Mouse (Mus musculus) kidney, postnatal 0 days (tissue): ENCODE results near the gene Ascl3. TPM values are rescaled to one million over a fixed set of nuclear protein-coding genes. Genes with fewer than 3 reads are reported as not detected.

Experiments
- ATAC-seq: fragments of 200-750 bp; cut with Nextera tagmentation; replicated peaks from 2 replicates; pipeline ENCODE4 v1.8.0; 2017; ENCODE audit warnings: low read depth, moderate number of reproducible peaks, moderate TSS enrichment, moderate library complexity; ENCODE audit not compliant: low FRiP score
- DNase-seq: peaks from one replicate; pipeline ENCODE4 v3.0.0-alpha.2; 2016; ENCODE audit warnings: low spot score
- H3K27ac ChIP-seq: fragments of 300-500 bp; sonication (generic); 2 replicates; pipeline ENCODE4 v1.5.1; 2014; ENCODE audit warnings: mild to moderate bottlenecking
- H3K27me3 ChIP-seq: fragments of 300-500 bp; sonication (generic); 2 replicates; pipeline ENCODE4 v1.6.1; 2014; ENCODE audit warnings: low read length, mixed read lengths; ENCODE audit not compliant: insufficient read depth
- H3K36me3 ChIP-seq: fragments of 300-500 bp; sonication (generic); 2 replicates; pipeline ENCODE4 v1.6.1; 2014; ENCODE audit warnings: low read length, mixed read lengths; ENCODE audit not compliant: insufficient read depth
- H3K4me1 ChIP-seq: fragments of 300-500 bp; sonication (generic); replicated peaks from 2 replicates; pipeline ENCODE4 v1.6.1; 2014; ENCODE audit warnings: antibody characterized with exemption, low read length, mixed read lengths; ENCODE audit not compliant: insufficient read depth
- H3K4me2 ChIP-seq: fragments of 300-500 bp; sonication (generic); 2 replicates; pipeline ENCODE4 v1.6.1; 2014; ENCODE audit warnings: mild to moderate bottlenecking, low read length, moderate library complexity, mixed read lengths
- H3K4me3 ChIP-seq: fragments of 300-500 bp; sonication (generic); replicated peaks from 2 replicates; pipeline ENCODE4 v1.5.1; 2014; ENCODE audit warnings: low read depth, low read length
- H3K9ac ChIP-seq: fragments of 300-500 bp; sonication (generic); 2 replicates; pipeline ENCODE4 v1.6.1; 2014; ENCODE audit warnings: low read depth, low read length
- H3K9me3 ChIP-seq: fragments of 300-500 bp; sonication (generic); replicated peaks from 2 replicates; pipeline ENCODE4 v1.6.1; 2016; ENCODE audit warnings: low read length, inconsistent platforms, mixed read lengths
- CTCF ChIP-seq: IDR thresholded peaks from 2 replicates; pipeline ENCODE4 v1.5.1; 2016; ENCODE audit warnings: antibody characterized with exemption, low read depth, mild to moderate bottlenecking, moderate library complexity
- WGBS: fragments of 180-500 bp; shearing (Covaris S2); extraction: QIAGEN DNeasy Blood & Tissue Kit; methylation state at CpG from one replicate; pipeline ENCODE4 v1.1.7; 2014; 5-methylcytosine and 5-hydroxymethylcytosine counted together
- polyA plus RNA-seq: library from polyadenylated mRNA; unstranded; fragments of >200 nt; fragmentation: Nextera tagmentation; extraction: Ambion mirVana; gene quantifications from 2 replicates; pipeline ENCODE4 v1.2.1, GENCODE M21; 2015

The Ascl3 gene
- polyA plus RNA-seq, 1 experiment from 2014 or later: 0.68 TPM

DNA sequence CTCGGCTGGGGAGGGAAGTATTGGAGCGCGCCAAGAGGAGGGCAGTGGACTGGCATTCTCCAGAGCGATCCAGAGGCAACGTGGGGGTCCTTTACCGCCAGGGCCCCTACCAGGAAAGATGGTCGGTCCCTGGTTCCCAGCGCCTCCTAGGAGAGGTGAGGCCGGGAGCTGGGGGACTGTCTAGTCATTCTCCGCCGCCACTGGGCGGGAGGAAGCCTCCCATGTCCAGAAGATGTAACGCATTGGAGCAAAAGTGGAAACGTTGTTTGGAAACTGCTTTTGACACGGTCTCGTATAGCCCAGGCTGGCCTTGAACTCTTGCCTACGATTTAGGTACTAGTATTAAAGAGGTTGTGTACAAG lies 27.5 kb downstream of the Ascl3 start:
- TF ChIP-seq CTCF: no peak
- Histone ChIP-seq H3K4me3 (peak overlapping the region; percentile 74), H3K27ac (peak overlapping the region; percentile 80), H3K36me3 (0 out of 2 replicates have a peak, but pooled peaks cover 1% of the 10 kb centered on the region), H3K4me2 (peak overlapping the region; percentile 76), H3K4me1 (peaks cover 8% of the 10 kb centered on the region; the same call in 1 of the 2 replicates), H3K9ac (peak overlapping the region; percentile 79), H3K9me3 (no peaks in the 10 kb centered on the region), H3K27me3 (no peaks in the 10 kb centered on the region)
- no peak for ATAC-seq
- DNase-seq: no peak
- 3% methylated on average over 17 of the region's 17 CpGs for WGBS

DNA sequence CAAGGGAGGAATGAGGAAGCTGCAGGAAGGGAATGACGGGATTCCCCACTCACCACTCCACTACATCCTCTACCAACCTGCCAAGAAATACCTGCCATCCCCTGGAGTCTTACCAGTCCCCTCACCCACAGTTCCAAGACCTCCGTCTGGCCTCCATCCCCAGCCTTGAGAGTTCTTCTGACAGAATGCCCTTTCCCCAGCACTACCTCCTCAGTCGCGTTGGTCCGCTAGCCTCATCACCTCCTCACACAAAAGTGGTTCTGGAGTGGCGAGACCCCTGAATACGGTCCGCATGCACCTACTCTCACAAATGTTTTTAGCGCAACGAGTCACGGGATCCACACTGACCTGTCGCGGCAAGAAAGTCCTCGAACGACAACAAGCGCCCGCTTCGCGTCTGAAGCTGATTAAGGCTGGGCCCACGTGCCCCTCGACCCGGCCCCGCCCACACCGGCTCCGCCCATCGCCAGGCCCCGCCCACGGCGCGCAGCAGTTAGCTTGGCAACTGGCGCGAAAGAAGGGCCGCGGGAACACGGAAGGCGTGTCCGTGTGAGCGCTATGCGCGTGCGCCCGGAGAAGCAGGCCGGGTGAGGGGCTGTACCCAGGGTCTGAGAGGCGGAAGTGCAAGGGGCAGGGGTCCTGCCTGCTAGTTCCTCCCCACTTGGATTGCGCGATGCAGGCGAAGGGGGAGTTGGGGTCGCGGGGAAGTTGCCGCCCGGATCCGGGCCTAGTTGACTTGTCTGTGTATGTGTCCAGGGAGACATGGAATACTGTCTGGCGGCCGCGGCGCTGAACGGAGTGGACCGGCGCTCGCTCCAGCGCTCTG lies 28.1 kb downstream of the Ascl3 start, which contains the start of the genes St5 and Akip1:
TSS of gene St5 (minus strand) at position 416 of the 826 bp plus-strand sequence.
TSS of gene Akip1 (plus strand) at position 501 of the 826 bp plus-strand sequence.
- peak within 1 kb of the TSS; percentile 79 for H3K9ac ChIP-seq
- ATAC-seq (peak; percentile 95), DNase-seq (peak; percentile 96)
- peak within 1 kb of the TSS; percentile 80 for H3K27ac ChIP-seq
- peak within 1 kb of the TSS; percentile 74 for H3K4me3 ChIP-seq
- H3K4me1 ChIP-seq: peaks cover 8% of the 10 kb centered on the region; the same call in 1 of the 2 replicates
- H3K4me2 ChIP-seq: peak within 1 kb of the TSS; percentile 76
- H3K36me3 ChIP-seq: no peaks in the 10 kb centered on the region
- no peak for TF ChIP-seq CTCF
- 1% methylated on average over 61 of the region's 61 CpGs for whole genome bisulfite sequencing
- H3K9me3 ChIP-seq: no peaks in the 10 kb centered on the region
- no peaks in the 10 kb centered on the region for H3K27me3 ChIP-seq

DNA sequence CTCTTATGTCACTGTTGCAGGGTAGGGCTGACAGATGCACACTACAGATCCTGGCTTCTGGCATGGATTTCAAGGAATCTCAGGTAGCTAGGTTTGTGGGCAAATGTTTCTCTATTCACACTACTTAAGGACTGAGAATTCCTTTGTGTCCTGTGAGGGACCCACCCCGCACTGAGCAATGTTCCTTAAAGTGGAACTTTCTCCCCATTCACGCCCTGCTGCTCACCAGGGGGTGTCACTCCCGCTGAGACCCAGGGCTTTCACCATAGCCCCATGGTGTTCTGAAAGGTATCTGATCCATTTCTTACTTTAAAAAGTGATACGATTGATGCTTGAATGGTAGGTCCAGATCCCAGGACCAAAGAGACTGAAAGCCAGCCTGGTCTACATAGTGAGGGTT lies 28.8 kb downstream of the Ascl3 start:
- H3K4me2 ChIP-seq: peak overlapping the region; percentile 76
- 0 out of 2 replicates have a peak overlapping the region, but pooled peaks have one; percentile 74 for H3K4me3 ChIP-seq
- H3K27me3 ChIP-seq: no peaks in the 10 kb centered on the region
- peaks cover 8% of the 10 kb centered on the region; the same call in 1 of the 2 replicates for H3K4me1 ChIP-seq
- H3K36me3 ChIP-seq: no peaks in the 10 kb centered on the region
- no peak for DNase-seq
- no peak for ATAC-seq
- H3K27ac ChIP-seq: no peak overlapping the region
- WGBS: 57% methylated on average over 4 of the region's 4 CpGs
- no peaks in the 10 kb centered on the region for H3K9me3 ChIP-seq
- no peak for TF ChIP-seq CTCF
- peak overlapping the region; percentile 79; the same call in 1 of the 2 replicates for H3K9ac ChIP-seq

DNA sequence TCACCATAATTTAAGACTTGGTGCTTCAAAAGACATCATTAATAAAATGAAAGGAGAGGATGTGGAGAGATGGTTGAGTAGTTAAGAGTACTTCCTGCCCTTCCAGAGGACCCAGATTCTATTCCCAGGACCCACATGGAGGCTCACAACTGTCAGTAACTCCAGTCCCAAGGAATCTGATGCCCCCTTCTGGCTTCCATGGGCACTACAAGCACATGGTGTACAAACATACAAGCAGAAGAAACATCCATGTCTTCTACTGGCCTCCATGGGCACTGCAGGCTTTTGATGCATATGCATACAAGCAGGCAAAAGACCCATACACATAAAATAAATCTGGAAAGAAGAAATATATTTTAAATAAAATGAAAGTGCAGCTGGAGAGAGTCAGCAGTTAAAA lies 31.3 kb downstream of the Ascl3 start:
- Histone ChIP-seq H3K4me2 (no peak overlapping the region), H3K27ac (no peak overlapping the region), H3K4me3 (no peak overlapping the region), H3K27me3 (no peaks in the 10 kb centered on the region), H3K36me3 (no peaks in the 10 kb centered on the region), H3K4me1 (peaks cover 8% of the 10 kb centered on the region; the same call in 1 of the 2 replicates), H3K9me3 (no peaks in the 10 kb centered on the region), H3K9ac (no peak overlapping the region)
- no peak for ATAC-seq
- DNase-seq: no peak
- peak; percentile 34; the same call in 1 of the 2 replicates for TF ChIP-seq CTCF

DNA sequence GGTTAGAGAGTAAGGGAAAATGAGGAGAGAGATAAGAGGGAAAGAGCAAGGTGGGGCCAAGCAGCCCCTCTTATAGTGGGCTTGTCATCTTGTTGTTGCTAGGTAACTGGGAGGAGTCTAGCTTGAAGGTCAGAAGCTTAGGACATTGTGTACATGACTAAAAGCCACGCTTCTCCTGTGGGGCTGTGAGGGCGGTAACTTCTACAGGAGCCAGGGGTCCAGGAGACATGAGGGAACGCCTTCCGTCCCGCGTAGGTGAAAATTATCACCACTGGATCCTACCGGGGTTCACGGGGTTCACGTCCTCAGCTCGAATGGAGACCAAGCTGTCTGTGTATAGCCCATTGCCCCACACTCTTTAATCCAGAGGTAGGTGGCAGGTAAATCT lies 36.2 kb downstream of the Ascl3 start:
- Histone ChIP-seq H3K9ac (no peak overlapping the region), H3K27me3 (no peaks in the 10 kb centered on the region), H3K4me3 (no peak overlapping the region), H3K27ac (no peak overlapping the region), H3K9me3 (no peaks in the 10 kb centered on the region), H3K36me3 (no peaks in the 10 kb centered on the region), H3K4me1 (no peaks in the 10 kb centered on the region), H3K4me2 (no peak overlapping the region)
- DNase-seq (no peak), ATAC-seq (no peak)
- no peak for TF ChIP-seq CTCF
- WGBS: 89% methylated on average over 10 of the region's 10 CpGs

DNA sequence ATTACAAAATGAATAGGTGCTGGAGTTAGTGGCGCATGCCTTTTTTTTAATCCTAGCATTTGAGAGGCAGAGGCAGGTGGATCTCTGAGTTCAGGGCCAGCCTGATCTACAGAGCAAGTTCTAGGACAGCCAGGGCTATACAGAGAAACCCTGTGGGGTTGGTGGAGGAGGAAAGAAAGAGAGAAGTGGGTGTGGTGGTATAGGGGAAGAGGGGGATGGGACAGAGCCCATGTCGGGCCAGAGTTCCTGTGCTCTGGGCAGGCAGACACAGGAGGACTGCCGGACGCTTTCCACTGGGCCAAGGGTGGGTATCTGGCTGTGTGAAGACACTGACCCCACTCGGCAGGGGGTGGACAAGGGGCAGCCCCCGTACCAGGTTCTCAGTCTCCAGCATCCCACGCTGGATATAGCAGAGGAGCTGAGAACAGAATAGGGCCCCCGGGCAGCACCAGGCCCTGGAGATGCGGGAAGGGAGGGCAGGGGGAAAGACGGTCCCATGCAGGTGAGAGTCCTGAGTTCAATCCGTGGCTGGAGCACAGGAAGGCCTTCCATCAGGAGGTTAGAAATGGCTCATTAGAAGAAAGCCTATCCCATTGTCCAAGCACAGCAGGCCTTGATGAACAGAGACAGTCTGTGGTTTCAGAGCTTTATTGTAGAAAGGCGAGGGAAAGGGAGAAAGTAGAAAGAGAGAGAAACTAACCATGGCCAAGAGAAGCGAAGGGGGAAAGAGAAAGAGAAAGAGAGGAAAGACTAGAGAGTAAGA lies 36.8 kb downstream of the Ascl3 start:
- DNase-seq (no peak), ATAC-seq (no peak)
- H3K4me1 ChIP-seq: no peaks in the 10 kb centered on the region
- no peak for TF ChIP-seq CTCF
- H3K9ac ChIP-seq: no peak overlapping the region
- no peak overlapping the region for H3K27ac ChIP-seq
- no peaks in the 10 kb centered on the region for H3K36me3 ChIP-seq
- H3K4me3 ChIP-seq: no peak overlapping the region
- WGBS: 88% methylated on average over 13 of the region's 13 CpGs
- H3K27me3 ChIP-seq: no peaks in the 10 kb centered on the region
- H3K9me3 ChIP-seq: no peaks in the 10 kb centered on the region
- H3K4me2 ChIP-seq: no peak overlapping the region
